Mouse (Mus musculus) hindbrain, embryonic 15.5 days (tissue): Measurements from ENCODE around the gene Gm44973. TPM values are rescaled to one million over a fixed set of nuclear protein-coding genes. Genes with fewer than 3 reads are reported as not detected.

Source experiments
- ATAC-seq: fragments of 200-750 bp; cut with Nextera tagmentation; 2 replicates; pipeline ENCODE4 v1.8.0; 2017; ENCODE audit warnings: low read depth, moderate number of reproducible peaks, moderate TSS enrichment; ENCODE audit not compliant: low FRiP score
- H3K27ac ChIP-seq: fragments of 300-500 bp; sonication (generic); replicated peaks from 2 replicates; pipeline ENCODE4 v1.5.1; 2015; ENCODE audit warnings: mild to moderate bottlenecking, inconsistent platforms
- H3K27me3 ChIP-seq: fragments of 300-500 bp; sonication (generic); 2 replicates; pipeline ENCODE4 v1.6.1; 2015; ENCODE audit warnings: control low read depth, inconsistent platforms
- H3K36me3 ChIP-seq: fragments of 300-500 bp; sonication (generic); 2 replicates; pipeline ENCODE4 v1.6.1; 2015; ENCODE audit warnings: control low read depth, inconsistent platforms
- H3K4me1 ChIP-seq: fragments of 300-500 bp; sonication (generic); replicated peaks from 2 replicates; pipeline ENCODE4 v1.6.1; 2015; ENCODE audit warnings: control low read depth, inconsistent platforms
- H3K4me2 ChIP-seq: fragments of 300-500 bp; sonication (generic); 2 replicates; pipeline ENCODE4 v1.6.1; 2015; ENCODE audit warnings: moderate library complexity, mild to moderate bottlenecking, inconsistent platforms
- H3K4me3 ChIP-seq: fragments of 300-500 bp; sonication (generic); 2 replicates; pipeline ENCODE4 v1.5.1; 2015; ENCODE audit warnings: mild to moderate bottlenecking, inconsistent platforms
- H3K9ac ChIP-seq: fragments of 300-500 bp; sonication (generic); 2 replicates; pipeline ENCODE4 v1.6.1; 2015; ENCODE audit warnings: inconsistent platforms
- H3K9me3 ChIP-seq: fragments of 300-500 bp; sonication (generic); 2 replicates; pipeline ENCODE4 v1.6.1; 2016; ENCODE audit warnings: control low read depth, inconsistent platforms
- WGBS: fragments of 180-500 bp; shearing (Covaris S2); methylation state at CpG from one replicate; pipeline ENCODE4 v1.1.7; 2015; 5-methylcytosine and 5-hydroxymethylcytosine counted together
- polyA plus RNA-seq: library from polyadenylated mRNA; unstranded; fragments of >200 nt; fragmentation: Nextera tagmentation; extraction: Ambion mirVana; gene quantifications from 2 replicates; pipeline ENCODE4 v1.2.1, GENCODE M21; 2015

Gm44973 gene
- polyA plus RNA-seq, 1 experiment from 2014 or later: not detected

DNA sequence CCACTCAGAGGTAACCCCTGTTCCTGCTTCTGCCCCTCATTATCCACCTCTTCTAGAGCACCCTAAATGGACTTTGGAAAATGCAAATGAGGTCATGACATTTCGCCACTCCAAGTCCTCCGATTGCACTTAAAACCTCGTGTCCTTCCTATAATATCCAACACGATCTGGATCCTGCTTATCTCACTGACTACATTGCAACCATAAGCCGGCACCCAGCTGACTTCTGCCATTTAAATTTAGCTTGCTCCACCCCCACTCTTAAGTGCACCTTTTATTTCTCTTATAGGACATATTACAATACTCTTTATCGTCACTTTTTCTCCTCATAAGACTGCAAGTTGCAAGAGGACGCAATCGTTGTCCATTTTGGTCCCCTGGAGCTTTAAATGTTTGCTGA is 22.2 kb downstream of the Gm44973 start:
- WGBS: 84% methylated on average over 8 of the region's 8 CpGs
- peak overlapping the region; percentile 58 for H3K4me2 ChIP-seq
- peak overlapping the region; percentile 98 for H3K27ac ChIP-seq
- H3K4me1 ChIP-seq: peaks cover 21% of the 10 kb centered on the region
- no peaks in the 10 kb centered on the region for H3K27me3 ChIP-seq
- H3K9me3 ChIP-seq: no peaks in the 10 kb centered on the region
- peak overlapping the region; percentile 82; the same call in 1 of the 2 replicates for H3K9ac ChIP-seq
- peaks cover 28% of the 10 kb centered on the region for H3K36me3 ChIP-seq
- no peak for ATAC-seq
- peak overlapping the region; percentile 68 for H3K4me3 ChIP-seq

DNA sequence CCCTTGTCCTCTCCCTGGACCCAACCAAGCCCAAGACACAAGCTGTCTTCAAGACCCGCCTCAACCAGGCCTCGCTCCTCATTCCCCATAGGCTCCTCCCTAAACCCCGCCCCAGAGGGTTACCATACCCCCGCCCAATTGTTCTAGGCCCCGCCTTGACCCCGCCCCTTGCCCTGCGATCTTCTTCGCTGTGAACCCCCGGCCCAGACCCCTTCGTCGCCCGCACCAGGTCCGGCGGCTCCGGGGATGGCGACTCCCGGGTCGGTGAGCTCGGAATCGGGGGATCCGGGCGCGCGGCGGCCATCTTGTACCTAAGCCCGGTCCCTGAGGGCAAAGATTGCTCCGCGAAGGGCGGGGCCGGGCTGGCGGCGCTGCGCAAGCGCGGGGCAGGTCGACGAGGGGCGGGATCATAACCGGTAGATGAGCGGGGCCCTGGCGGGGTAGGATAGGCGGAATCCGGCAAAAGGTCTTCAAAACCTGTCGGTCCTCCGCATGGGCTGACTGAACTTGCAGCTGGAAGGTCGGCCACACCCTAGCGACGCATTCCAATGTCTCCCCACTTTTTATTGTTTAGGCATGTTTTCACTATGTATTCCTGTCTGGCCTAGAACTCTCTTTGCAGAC is 22.9 kb downstream of the Gm44973 start, which contains the start of gene Zfp784:
Gene Zfp784, minus strand, starts transcription at position 338 of the 624 bp plus-strand sequence.
- peaks cover 21% of the 10 kb centered on the region for H3K4me1 ChIP-seq
- H3K36me3 ChIP-seq: peaks cover 24% of the 10 kb centered on the region
- H3K9ac ChIP-seq: peak within 1 kb of the TSS; percentile 82
- ATAC-seq: peak; percentile 96
- no peaks in the 10 kb centered on the region for H3K9me3 ChIP-seq
- H3K27me3 ChIP-seq: no peaks in the 10 kb centered on the region
- peak within 1 kb of the TSS; percentile 68 for H3K4me3 ChIP-seq
- H3K27ac ChIP-seq: peak within 1 kb of the TSS; percentile 98
- WGBS: 0% methylated on average over 48 of the region's 48 CpGs
- H3K4me2 ChIP-seq: peak within 1 kb of the TSS; percentile 58

DNA sequence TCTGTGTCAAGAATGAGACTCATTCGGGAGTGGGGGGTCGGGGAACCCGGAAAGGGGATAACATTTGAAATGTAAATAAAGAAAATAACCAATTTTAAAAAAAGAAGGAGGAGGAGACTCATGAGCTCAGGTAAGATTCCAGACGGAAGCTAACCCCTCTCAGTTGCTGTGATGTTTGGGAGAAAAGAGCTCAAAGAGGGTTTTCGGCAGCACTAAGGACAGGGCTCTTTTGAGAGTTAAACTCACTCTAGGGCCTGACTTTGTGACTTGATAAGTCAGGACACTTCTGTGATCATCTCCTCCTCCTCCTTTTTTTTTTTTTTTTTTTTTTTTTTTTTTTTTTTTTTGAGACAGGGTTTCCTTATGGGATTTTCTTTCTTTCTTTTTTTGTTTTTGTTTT is 23.6 kb downstream of the Gm44973 start:
- peaks cover 18% of the 10 kb centered on the region for H3K36me3 ChIP-seq
- no peaks in the 10 kb centered on the region for H3K9me3 ChIP-seq
- H3K4me3 ChIP-seq: peak overlapping the region; percentile 68
- no peak for ATAC-seq
- H3K9ac ChIP-seq: peak overlapping the region; percentile 82
- no peaks in the 10 kb centered on the region for H3K27me3 ChIP-seq
- peaks cover 21% of the 10 kb centered on the region for H3K4me1 ChIP-seq
- peak overlapping the region; percentile 58 for H3K4me2 ChIP-seq
- peak overlapping the region; percentile 98 for H3K27ac ChIP-seq
- 35% methylated on average over 5 of the region's 5 CpGs for WGBS

DNA sequence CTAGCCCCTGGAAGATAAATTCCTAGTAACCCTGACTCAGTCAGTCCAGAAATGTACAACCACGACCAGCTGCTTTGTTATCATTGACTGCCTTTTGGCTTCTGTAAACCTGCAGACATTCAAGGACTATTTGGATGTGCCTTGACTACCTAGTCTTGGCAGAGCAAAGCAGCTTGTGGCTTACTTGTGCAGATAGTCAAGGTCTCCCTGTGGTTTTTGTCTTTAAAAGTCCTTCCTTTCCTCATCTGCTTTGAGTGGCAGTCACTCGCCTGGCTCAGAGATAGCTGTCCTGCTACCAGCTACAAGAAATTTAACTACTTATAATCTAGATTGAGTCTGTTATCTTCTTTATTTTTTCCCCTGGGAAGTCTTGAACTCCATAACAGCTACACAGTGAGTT is 29.7 kb downstream of the Gm44973 start:
- Histone ChIP-seq H3K9me3 (no peaks in the 10 kb centered on the region), H3K27ac (no peak overlapping the region), H3K4me2 (no peak overlapping the region), H3K9ac (no peak overlapping the region), H3K27me3 (no peaks in the 10 kb centered on the region), H3K4me1 (peaks cover 1% of the 10 kb centered on the region; the same call in 1 of the 2 replicates), H3K36me3 (no peaks in the 10 kb centered on the region), H3K4me3 (no peak overlapping the region)
- no peak for ATAC-seq
- WGBS: 76% methylated on average over 2 of the region's 2 CpGs

DNA sequence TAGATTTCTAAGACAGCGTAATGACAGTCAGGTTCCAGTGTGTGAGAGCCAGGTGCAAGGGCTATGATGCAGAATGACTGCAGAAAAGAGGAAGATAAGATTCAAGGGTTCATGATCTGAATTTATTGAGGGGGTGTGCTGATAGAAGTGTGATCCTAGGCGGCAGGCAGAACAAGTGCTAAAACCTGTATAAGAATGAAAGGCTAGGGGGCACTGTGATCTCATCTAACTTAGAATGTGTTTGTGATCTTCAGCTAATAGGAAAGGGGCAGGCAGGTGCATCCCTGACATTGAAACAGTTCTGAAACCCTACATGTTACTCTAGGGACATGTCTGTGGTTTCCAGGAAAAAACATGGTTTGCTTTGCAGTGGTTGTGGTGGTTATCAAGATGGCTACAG is 30.8 kb downstream of the Gm44973 start:
- Histone ChIP-seq H3K27me3 (no peaks in the 10 kb centered on the region), H3K27ac (no peak overlapping the region), H3K4me3 (no peak overlapping the region), H3K4me2 (no peak overlapping the region), H3K9me3 (no peaks in the 10 kb centered on the region), H3K36me3 (no peaks in the 10 kb centered on the region), H3K9ac (no peak overlapping the region), H3K4me1 (peaks cover 8% of the 10 kb centered on the region)
- WGBS: 67% methylated on average over 2 of the region's 2 CpGs
- no peak for ATAC-seq

DNA sequence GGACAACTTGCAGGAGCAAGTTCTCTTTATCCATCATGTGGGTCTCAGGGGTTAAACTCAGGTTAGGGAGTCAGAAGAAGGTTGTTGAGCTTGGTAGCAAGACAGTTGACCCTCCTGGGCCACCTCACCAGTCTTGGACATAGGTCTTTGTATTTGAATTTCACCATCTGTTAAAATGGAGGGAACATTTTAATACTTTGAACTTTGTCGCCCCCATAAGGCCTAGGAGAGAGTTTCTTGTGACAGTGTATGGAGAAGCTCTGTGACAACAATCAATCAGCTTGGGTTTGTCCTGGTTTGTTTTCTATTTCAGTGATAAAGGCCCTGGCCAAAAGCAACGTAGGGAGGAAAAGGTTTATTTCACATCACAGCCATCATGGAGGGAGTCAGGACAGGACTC is 32.0 kb downstream of the Gm44973 start:
- H3K4me2 ChIP-seq: no peak overlapping the region
- no peaks in the 10 kb centered on the region for H3K9me3 ChIP-seq
- no peaks in the 10 kb centered on the region for H3K36me3 ChIP-seq
- H3K9ac ChIP-seq: no peak overlapping the region
- ATAC-seq: no peak
- WGBS: 23% methylated on average over 2 of the region's 2 CpGs
- no peak overlapping the region for H3K4me3 ChIP-seq
- no peak overlapping the region for H3K27ac ChIP-seq
- H3K27me3 ChIP-seq: no peaks in the 10 kb centered on the region
- peaks cover 13% of the 10 kb centered on the region for H3K4me1 ChIP-seq

DNA sequence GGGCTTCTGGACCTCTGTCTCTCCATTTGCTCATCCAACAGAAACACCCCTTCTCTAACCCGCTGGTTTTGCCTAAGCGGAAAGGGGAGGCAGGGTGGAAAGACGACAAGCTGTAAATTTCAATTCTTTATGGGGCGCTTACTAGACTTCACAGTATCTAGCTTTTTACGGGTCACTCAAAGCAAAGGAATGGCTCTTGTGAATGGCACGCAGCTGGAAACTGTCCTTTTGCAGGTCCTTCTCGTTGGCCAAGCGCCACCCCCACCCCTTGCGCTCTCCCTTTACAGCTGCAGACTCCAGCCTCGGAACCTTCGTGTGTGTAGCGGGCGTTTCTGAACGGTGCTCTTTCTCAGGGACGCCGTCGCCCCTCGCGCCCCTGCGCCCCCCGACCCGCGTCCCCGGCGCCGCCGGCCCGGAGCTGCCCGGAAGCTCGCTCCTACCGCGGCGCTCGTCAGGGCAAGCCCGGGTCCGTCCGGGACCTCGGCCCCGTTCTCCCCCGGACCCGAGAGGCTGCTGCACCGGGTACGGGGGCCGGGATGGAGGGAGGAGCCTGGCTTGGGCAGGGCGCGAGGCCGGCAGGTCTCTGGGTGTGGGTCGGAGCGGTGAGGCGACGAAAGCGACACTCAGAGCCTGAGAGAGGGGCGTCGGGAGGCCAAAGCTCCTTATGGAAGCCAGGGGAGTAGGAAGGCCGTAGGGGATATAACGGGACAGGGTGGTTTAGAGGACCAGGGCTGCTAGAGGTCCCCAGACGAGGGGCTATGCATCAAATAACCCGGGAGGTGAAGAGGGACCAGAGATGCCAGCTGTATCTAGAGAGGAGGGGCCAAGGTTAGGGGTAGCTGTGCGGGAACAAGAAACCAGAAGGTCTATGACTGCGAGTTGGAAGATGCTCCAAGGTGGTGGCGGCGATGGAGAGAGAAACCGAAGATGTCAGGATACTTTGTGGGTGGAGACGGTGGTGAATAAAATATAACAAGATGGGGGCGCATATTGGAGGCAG is 36.2 kb downstream of the Gm44973 start, which contains the start of gene Zfp580:
Gene Zfp580, plus strand, starts transcription at position 346 of the 1,000 bp plus-strand sequence.
- H3K36me3 ChIP-seq: no peaks in the 10 kb centered on the region
- H3K4me2 ChIP-seq: peak within 1 kb of the TSS; percentile 93
- H3K9me3 ChIP-seq: no peaks in the 10 kb centered on the region
- H3K4me1 ChIP-seq: peaks cover 51% of the 10 kb centered on the region
- H3K4me3 ChIP-seq: peak within 1 kb of the TSS; percentile 79
- WGBS: under 1% methylated on average over 65 of the region's 65 CpGs
- peak within 1 kb of the TSS; percentile 84 for H3K9ac ChIP-seq
- H3K27me3 ChIP-seq: peaks cover 24% of the 10 kb centered on the region
- peak within 1 kb of the TSS; percentile 92 for H3K27ac ChIP-seq
- ATAC-seq: peak; percentile 79

DNA sequence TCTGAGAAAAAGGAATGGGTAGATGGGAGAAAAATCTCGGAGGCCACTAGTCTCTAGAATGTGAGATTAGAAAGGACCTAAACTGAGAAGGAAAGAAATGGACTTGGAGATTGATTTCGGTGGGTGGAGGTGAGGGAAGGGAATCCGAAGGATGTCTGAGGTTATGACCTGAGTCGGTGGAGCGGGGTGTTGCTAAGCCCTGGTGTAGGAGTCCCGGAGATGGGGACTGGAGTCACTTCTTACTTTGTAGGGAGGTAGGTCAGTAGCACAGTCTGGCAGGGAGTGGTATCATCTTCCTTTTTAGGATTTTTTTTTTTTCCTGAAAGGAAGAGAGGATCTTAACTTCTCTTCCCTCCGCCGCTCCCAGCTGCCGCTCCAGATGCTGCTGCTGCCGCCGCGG is 37.1 kb downstream of the Gm44973 start:
- H3K4me1 ChIP-seq: peaks cover 57% of the 10 kb centered on the region
- H3K4me2 ChIP-seq: peak overlapping the region; percentile 93
- peak overlapping the region; percentile 84 for H3K9ac ChIP-seq
- ATAC-seq: no peak
- H3K36me3 ChIP-seq: no peaks in the 10 kb centered on the region
- 2% methylated on average over 12 of the region's 12 CpGs for WGBS
- peaks cover 24% of the 10 kb centered on the region for H3K27me3 ChIP-seq
- H3K27ac ChIP-seq: peak overlapping the region; percentile 92; the same call in 1 of the 2 replicates
- H3K9me3 ChIP-seq: no peaks in the 10 kb centered on the region
- peak overlapping the region; percentile 79 for H3K4me3 ChIP-seq

DNA sequence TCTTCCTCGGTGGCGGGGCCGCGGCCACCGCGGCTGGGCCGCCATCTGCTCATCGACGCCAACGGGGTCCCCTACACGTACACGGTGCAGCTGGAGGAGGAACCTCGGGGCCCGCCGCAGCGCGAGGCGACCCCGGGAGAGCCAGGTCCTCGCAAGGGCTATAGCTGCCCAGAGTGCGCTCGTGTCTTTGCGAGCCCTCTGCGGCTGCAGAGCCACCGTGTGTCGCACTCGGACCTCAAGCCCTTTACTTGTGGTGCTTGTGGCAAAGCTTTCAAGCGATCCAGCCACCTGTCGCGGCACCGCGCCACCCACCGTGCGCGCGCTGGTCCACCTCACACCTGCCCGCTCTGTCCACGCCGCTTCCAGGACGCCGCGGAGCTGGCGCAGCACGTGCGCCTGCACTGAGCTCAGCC is 37.6 kb downstream of the Gm44973 start:
- peaks cover 62% of the 10 kb centered on the region for H3K4me1 ChIP-seq
- WGBS: 4% methylated on average over 44 of the region's 45 CpGs
- peak overlapping the region; percentile 84 for H3K9ac ChIP-seq
- ATAC-seq: no peak
- H3K9me3 ChIP-seq: no peaks in the 10 kb centered on the region
- H3K4me2 ChIP-seq: peak overlapping the region; percentile 93
- peaks cover 28% of the 10 kb centered on the region for H3K27me3 ChIP-seq
- H3K27ac ChIP-seq: 0 out of 2 replicates have a peak overlapping the region, but pooled peaks have one; percentile 24
- peak overlapping the region; percentile 79 for H3K4me3 ChIP-seq
- no peaks in the 10 kb centered on the region for H3K36me3 ChIP-seq

DNA sequence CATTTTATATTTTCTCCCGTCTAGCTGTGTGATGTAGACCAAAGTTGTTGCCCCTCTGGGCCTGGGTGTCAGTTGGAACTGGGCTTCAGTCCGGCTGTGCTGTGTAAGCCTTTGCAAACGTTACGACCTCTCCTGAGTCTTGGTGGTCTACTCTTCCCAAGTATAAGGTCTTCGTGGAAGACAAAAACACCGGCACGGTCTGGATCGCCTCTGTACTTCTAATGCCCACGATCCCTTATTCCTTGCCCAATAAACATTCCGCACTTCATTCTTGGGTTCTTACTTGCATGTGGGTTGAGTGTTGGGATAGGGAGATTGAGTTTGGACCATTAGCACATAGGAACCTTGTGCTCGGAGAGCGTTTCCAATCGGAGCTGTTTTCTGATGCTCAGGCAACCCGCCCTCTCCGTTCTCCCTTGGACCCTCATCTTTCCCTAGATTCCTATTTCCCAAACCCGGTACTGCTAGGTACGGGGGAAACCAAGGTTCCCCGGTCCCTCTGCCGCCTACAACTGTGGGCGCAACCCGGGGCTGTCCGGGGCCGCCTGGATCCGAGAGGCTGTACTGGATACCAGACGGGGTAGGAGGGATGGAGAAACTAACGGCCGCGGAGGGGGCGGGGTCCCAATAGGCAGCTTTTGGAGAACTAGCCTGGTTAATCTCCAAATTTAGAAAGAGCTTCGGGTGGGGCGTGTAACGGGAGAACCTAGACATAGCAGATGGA is 38.3 kb downstream of the Gm44973 start:
- peak overlapping the region; percentile 54; the same call in 1 of the 2 replicates for H3K27ac ChIP-seq
- H3K36me3 ChIP-seq: no peaks in the 10 kb centered on the region
- ATAC-seq: no peak
- H3K4me1 ChIP-seq: peaks cover 68% of the 10 kb centered on the region
- peak overlapping the region; percentile 84 for H3K9ac ChIP-seq
- H3K4me2 ChIP-seq: peak overlapping the region; percentile 93
- peaks cover 28% of the 10 kb centered on the region for H3K27me3 ChIP-seq
- WGBS: 10% methylated on average over 32 of the region's 32 CpGs
- H3K4me3 ChIP-seq: peak overlapping the region; percentile 79
- H3K9me3 ChIP-seq: no peaks in the 10 kb centered on the region

DNA sequence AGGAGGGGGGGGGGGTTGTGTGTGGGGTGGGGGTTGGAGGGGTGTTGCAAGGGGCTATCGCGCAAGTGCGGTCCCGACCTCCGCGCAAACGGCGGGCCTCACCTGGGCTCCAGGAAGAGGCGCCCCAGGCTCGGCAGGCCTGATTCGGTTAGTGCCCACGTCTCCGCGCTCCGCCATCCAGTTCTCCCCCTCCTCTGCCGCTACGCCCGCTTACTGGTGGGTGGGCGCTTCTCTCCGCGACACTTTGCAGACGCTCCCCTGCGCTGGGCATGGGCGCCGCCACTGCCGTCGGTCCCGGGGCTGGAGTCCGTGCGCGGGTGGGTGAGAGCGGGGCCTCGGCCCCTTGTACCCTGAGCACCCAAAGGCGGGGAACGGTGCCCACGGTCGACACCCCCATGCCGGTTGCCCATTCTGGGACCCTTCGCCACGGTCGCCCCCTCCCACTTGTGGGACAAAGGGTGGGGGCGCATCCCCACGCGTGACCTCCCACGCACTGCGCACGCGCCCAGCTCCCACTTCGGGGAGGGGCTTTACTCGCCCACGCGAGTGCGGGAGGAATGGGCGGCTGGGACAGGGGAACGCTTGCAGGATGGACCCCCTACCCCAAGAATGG is 41.5 kb downstream of the Gm44973 start:
- peak overlapping the region; percentile 49 for H3K4me3 ChIP-seq
- WGBS: 2% methylated on average over 50 of the region's 55 CpGs
- peak overlapping the region; percentile 56 for H3K9ac ChIP-seq
- H3K27me3 ChIP-seq: peaks cover 28% of the 10 kb centered on the region
- H3K4me2 ChIP-seq: peak overlapping the region; percentile 60
- peak; percentile 21 for ATAC-seq
- H3K27ac ChIP-seq: peak overlapping the region; percentile 78
- H3K9me3 ChIP-seq: no peaks in the 10 kb centered on the region
- H3K4me1 ChIP-seq: peaks cover 84% of the 10 kb centered on the region
- no peaks in the 10 kb centered on the region for H3K36me3 ChIP-seq
